Mouse (Mus musculus) bone marrow, adult 2 months (tissue): Measurements from ENCODE around the gene Rec114. TPM values are rescaled to one million over a fixed set of nuclear protein-coding genes. Genes with fewer than 3 reads are reported as not detected.

Experiments used
- H3K27ac ChIP-seq: fragments of 200-500 bp; 2 replicates; pipeline ENCODE4 v1.5.1; 2012; ENCODE audit warnings: low read depth, mild to moderate bottlenecking, control low read depth, inconsistent platforms, low read length; ENCODE audit not compliant: control insufficient read depth, poor library complexity, insufficient read depth
- H3K4me1 ChIP-seq: fragments of 200-500 bp; 2 replicates; pipeline ENCODE4 v1.6.1; 2011; ENCODE audit warnings: low read length; ENCODE audit not compliant: control insufficient read depth, insufficient read depth
- H3K4me3 ChIP-seq: fragments of 200-500 bp; replicated peaks from 2 replicates; pipeline ENCODE3; 2011; ENCODE audit warnings: mild to moderate bottlenecking, low read depth, low read length, control low read depth; ENCODE audit not compliant: control insufficient read depth
- CTCF ChIP-seq: fragments of 200-500 bp; IDR thresholded peaks from 2 replicates; pipeline ENCODE4 v1.5.1; 2011; ENCODE audit warnings: low read length, control low read depth; ENCODE audit not compliant: control insufficient read depth, insufficient read depth
- POLR2A ChIP-seq: fragments of 200-500 bp; IDR thresholded peaks from 2 replicates; pipeline ENCODE4 v1.6.1; 2011; ENCODE audit warnings: low read depth, mild to moderate bottlenecking, control low read depth, low read length, borderline replicate concordance; ENCODE audit not compliant: control insufficient read depth
- WGBS: fragments of 180-500 bp; shearing (Covaris S2); methylation state at CpG from one replicate; pipeline ENCODE4 v1.1.7; 2018; 5-methylcytosine and 5-hydroxymethylcytosine counted together
- polyA plus RNA-seq: library from polyadenylated mRNA; stranded (reverse); fragments of >200 nt; gene quantifications from 2 replicates; pipeline ENCODE4 v1.2.4, GENCODE M21; 2011; ENCODE audit warnings: low replicate concordance; ENCODE audit not compliant: missing spikeins, insufficient read depth, insufficient read length

Rec114 gene
- polyA plus RNA-seq, 1 experiment, result 68.2 TPM

GRCm38 (mm10) chr9:58648406-58649264 is 95.1 kb downstream of the Rec114 start:
- Histone ChIP-seq H3K27ac (no peak overlapping the region), H3K4me1 (no peaks in the 10 kb centered on the region), H3K4me3 (no peak overlapping the region)
- TF ChIP-seq CTCF (no peak), POLR2A (no peak)
- 89% methylated on average over 6 of the region's 6 CpGs for WGBS

GRCm38 (mm10) chr9:58630441-58630840 is 113.3 kb downstream of the Rec114 start:
- Histone ChIP-seq H3K4me1 (peaks cover 1% of the 10 kb centered on the region; the same call in 1 of the 2 replicates), H3K27ac (no peak overlapping the region), H3K4me3 (no peak overlapping the region)
- TF ChIP-seq POLR2A (no peak), CTCF (no peak)
- 55% methylated on average over 2 of the region's 2 CpGs for WGBS

- TF ChIP-seq CTCF (no peak), POLR2A (no peak)
- WGBS, result 36% methylated on average over 2 of the region's 2 CpGs
- H3K4me3 ChIP-seq, result no peak overlapping the region
- H3K27ac ChIP-seq, result no peak overlapping the region
- peaks cover 1% of the 10 kb centered on the region; the same call in 1 of the 2 replicates for H3K4me1 ChIP-seq
These were observed 116.6 kb downstream of the Rec114 start for GRCm38 (mm10) chr9:58627197-58627596.

- Histone ChIP-seq H3K27ac (no peak overlapping the region), H3K4me3 (no peak overlapping the region), H3K4me1 (peaks cover 1% of the 10 kb centered on the region; the same call in 1 of the 2 replicates)
- WGBS, result 100% methylated on average over 1 of the region's 1 CpGs
- no peak for TF ChIP-seq CTCF
- TF ChIP-seq POLR2A, result no peak
These were observed 120.8 kb downstream of the Rec114 start for GRCm38 (mm10) chr9:58623009-58623408.

GRCm38 (mm10) chr9:58615064-58615938 is 128.5 kb downstream of the Rec114 start:
- 66% methylated on average over 3 of the region's 3 CpGs for WGBS

GRCm38 (mm10) chr9:58613790-58614189 is 130.0 kb downstream of the Rec114 start:
- 80% methylated on average over 1 of the region's 1 CpGs for WGBS
- TF ChIP-seq POLR2A (no peak), CTCF (no peak)
- no peak overlapping the region for H3K4me3 ChIP-seq
- no peak overlapping the region for H3K27ac ChIP-seq
- 0 out of 2 replicates have a peak, but pooled peaks cover 2% of the 10 kb centered on the region for H3K4me1 ChIP-seq

More at GRCm38 (mm10) chr9:58615064-58615938, 128.5 kb downstream of the Rec114 start:
- no peak for TF ChIP-seq POLR2A
- no peak for TF ChIP-seq CTCF
- no peak overlapping the region for H3K4me3 ChIP-seq
- 0 out of 2 replicates have a peak, but pooled peaks cover 2% of the 10 kb centered on the region for H3K4me1 ChIP-seq
- no peak overlapping the region for H3K27ac ChIP-seq

Other genes starting within 250 kb of the Rec114 start
- gene Cd276, start 188.5 kb downstream of the Rec114 start, polyA plus RNA-seq, result 0.88 and 5.0 TPM in 2 replicates
- 47.4 and 86.9 TPM in 2 replicates for gene Nptn, start 161.7 kb downstream of the Rec114 start, polyA plus RNA-seq
- not detected in 2 replicates for gene Hcn4, start 79.4 kb upstream of the Rec114 start, polyA plus RNA-seq